Mouse (Mus musculus) embryonic facial prominence, embryonic 14.5 days (tissue): Measurements from ENCODE around the gene Atp5f1. TPM values are rescaled to one million over a fixed set of nuclear protein-coding genes. Genes with fewer than 3 reads are reported as not detected.

ENCODE experiments used
- ATAC-seq: fragments of 200-750 bp; cut with Nextera tagmentation; 2 replicates; pipeline ENCODE4 v1.8.0; 2017; ENCODE audit warnings: low read depth, moderate number of reproducible peaks, moderate TSS enrichment
- DNase-seq: peaks from one replicate; pipeline ENCODE4 v3.0.0-alpha.2; 2015; ENCODE audit warnings: low spot score
- H3K27ac ChIP-seq: fragments of 300-500 bp; sonication (generic); replicated peaks from 2 replicates; pipeline ENCODE4 v1.5.1; 2014; ENCODE audit warnings: low read depth, mild to moderate bottlenecking, low read length, moderate library complexity
- H3K27me3 ChIP-seq: fragments of 300-500 bp; sonication (generic); replicated peaks from 2 replicates; pipeline ENCODE4 v1.6.1; 2014; ENCODE audit warnings: low read length; ENCODE audit not compliant: control insufficient read depth, insufficient read depth
- H3K36me3 ChIP-seq: fragments of 300-500 bp; sonication (generic); 2 replicates; pipeline ENCODE4 v1.6.1; 2014; ENCODE audit warnings: low read length, mixed read lengths; ENCODE audit not compliant: control insufficient read depth, insufficient read depth
- H3K4me1 ChIP-seq: fragments of 300-500 bp; sonication (generic); 2 replicates; pipeline ENCODE4 v1.6.1; 2014; ENCODE audit warnings: antibody characterized with exemption, low read length; ENCODE audit not compliant: control insufficient read depth, insufficient read depth
- H3K4me2 ChIP-seq: fragments of 300-500 bp; sonication (generic); 2 replicates; pipeline ENCODE4 v1.6.1; 2014; ENCODE audit warnings: low read depth, mild to moderate bottlenecking, low read length, moderate library complexity, mixed read lengths
- H3K4me3 ChIP-seq: fragments of 300-500 bp; sonication (generic); 2 replicates; pipeline ENCODE4 v1.5.1; 2014; ENCODE audit warnings: low read depth, mild to moderate bottlenecking, low read length
- H3K9ac ChIP-seq: fragments of 300-500 bp; sonication (generic); 2 replicates; pipeline ENCODE4 v1.6.1; 2014; ENCODE audit warnings: low read depth, mild to moderate bottlenecking, low read length, moderate library complexity, mixed read lengths
- H3K9me3 ChIP-seq: fragments of 300-500 bp; sonication (generic); 2 replicates; pipeline ENCODE4 v1.6.1; 2016; ENCODE audit warnings: low read length; ENCODE audit not compliant: control insufficient read depth
- WGBS: fragments of 180-500 bp; shearing (Covaris S2); extraction: QIAGEN DNeasy Blood & Tissue Kit; methylation state at CpG from one replicate; pipeline ENCODE4 v1.1.7; 2014; 5-methylcytosine and 5-hydroxymethylcytosine counted together
- polyA plus RNA-seq: library from polyadenylated mRNA; unstranded; fragments of >200 nt; fragmentation: Nextera tagmentation; extraction: Ambion mirVana; gene quantifications from 2 replicates; pipeline ENCODE4 v1.2.1, GENCODE M21; 2014

Gene Atp5f1
- polyA plus RNA-seq, 1 experiment from 2014 or later = 483 TPM

DNA sequence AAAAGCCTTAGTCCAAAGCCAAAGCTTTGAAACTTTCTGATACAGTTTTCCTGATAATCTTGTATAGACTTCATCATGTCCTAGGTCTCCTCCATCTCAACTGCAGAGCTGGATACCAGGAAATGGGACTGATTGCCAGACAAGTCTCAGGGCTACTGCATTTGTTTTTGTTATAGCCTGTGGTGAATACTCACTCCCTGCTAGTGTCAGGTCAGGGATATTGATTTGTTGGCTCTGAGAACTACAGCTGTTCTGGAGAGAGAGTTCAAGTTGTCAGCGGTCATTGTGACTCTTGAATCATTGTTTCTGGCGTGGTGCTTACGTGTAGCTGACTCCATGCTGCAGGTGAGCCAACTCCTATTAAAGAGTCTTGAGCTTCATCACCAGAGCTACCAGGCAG is 13.5 kb upstream of the Atp5f1 start, which contains the start of gene Ovgp1:
TSS of gene Ovgp1 (plus strand) at position 301 of the 400 bp plus-strand sequence.
- Histone ChIP-seq H3K9ac (no peak within 1 kb of the TSS), H3K4me3 (no peak within 1 kb of the TSS), H3K9me3 (no peaks in the 10 kb centered on the region), H3K36me3 (peaks cover 26% of the 10 kb centered on the region), H3K27me3 (no peaks in the 10 kb centered on the region), H3K27ac (no peak within 1 kb of the TSS), H3K4me1 (no peaks in the 10 kb centered on the region), H3K4me2 (no peak within 1 kb of the TSS)
- whole genome bisulfite sequencing = 72% methylated on average over 3 of the region's 3 CpGs
- DNase-seq (no peak), ATAC-seq (no peak)

DNA sequence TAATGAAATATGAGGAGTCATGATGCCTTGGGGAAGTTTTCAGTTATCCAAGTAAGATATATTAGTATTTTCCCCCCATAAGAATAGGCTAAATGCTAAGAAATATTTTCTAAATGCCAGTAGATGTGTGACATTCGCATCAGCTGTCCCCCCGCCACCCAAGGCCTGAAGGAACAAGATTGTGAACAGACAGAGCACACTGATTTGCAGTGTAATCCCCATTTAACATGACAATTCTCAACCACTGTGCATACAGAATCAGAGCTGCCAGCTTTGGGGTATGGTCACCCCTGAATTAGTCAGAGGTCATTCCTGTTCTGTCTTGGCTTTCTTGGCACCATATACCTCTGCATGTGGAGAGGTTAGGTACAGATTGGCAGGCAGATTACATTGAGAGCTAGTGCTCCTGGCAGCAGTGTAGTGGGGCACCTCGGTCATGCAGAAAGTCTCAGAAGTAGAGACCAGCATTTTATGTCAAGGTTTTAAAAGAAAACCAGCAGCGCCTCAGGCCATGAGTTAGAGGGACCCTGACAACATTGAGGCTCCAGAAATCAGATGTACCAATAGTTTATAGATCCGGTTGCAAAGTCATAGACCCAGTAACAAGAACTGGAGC is 12.0 kb upstream of the Atp5f1 start:
- Histone ChIP-seq H3K4me1 (no peaks in the 10 kb centered on the region), H3K4me2 (no peak overlapping the region), H3K9ac (no peak overlapping the region), H3K27ac (no peak overlapping the region), H3K9me3 (no peaks in the 10 kb centered on the region), H3K4me3 (no peak overlapping the region), H3K36me3 (peaks cover 41% of the 10 kb centered on the region), H3K27me3 (no peaks in the 10 kb centered on the region)
- 79% methylated on average over 5 of the region's 5 CpGs for WGBS
- DNase-seq (no peak), ATAC-seq (0 out of 2 replicates have a peak, but pooled peaks have one; percentile 26)

DNA sequence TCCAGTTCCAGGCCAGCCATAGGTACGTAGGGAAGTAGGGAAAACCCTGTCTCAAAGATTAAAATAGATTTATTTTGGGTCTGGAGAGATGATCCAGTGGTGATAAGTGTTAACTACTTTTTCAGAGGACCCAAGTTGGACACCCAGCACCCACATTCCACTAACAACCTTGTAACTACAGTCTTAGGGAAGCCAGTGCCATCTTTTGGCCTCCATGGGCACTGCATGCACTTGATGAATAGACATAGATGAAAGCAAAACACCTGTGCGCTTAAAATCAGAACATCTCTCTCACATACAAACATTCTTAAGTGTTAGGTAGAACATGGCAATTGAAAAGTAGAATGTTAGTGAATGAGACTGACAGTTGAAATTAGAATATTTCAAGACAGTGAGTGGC is 801 bp upstream of the Atp5f1 start:
- peak overlapping the region; percentile 88 for H3K4me2 ChIP-seq
- peak overlapping the region; percentile 92; the same call in 1 of the 2 replicates for H3K9ac ChIP-seq
- H3K27me3 ChIP-seq = no peaks in the 10 kb centered on the region
- ATAC-seq (no peak), DNase-seq (no peak)
- H3K27ac ChIP-seq = no peak overlapping the region
- H3K4me3 ChIP-seq = peak overlapping the region; percentile 85; the same call in 1 of the 2 replicates
- 89% methylated on average over 2 of the region's 2 CpGs for WGBS
- peaks cover 16% of the 10 kb centered on the region for H3K4me1 ChIP-seq
- no peaks in the 10 kb centered on the region for H3K9me3 ChIP-seq
- H3K36me3 ChIP-seq = peaks cover 66% of the 10 kb centered on the region

DNA sequence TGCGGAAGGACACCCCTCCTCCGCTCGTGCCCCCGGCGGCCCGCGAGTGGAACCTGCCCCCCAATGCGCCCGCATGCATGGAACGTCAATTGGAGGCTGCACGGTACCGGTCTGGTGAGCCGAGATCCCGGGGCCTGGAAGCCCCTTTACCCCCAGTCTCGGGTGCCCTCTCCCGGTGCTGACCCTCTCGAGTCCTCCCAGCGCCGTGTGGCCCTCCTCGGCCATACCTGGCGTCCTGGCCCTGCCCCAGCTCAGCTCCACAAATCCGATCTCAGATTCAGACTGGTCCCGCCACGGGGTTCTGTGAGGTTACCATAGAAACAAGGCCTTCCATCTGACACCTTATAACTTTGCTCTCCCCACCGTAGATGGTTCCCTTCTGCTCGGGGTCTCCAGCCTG is 314 bp downstream of the Atp5f1 start:
- Histone ChIP-seq H3K36me3 (peaks cover 61% of the 10 kb centered on the region), H3K4me2 (peak overlapping the region; percentile 88), H3K27ac (no peak overlapping the region; the same call in 1 of the 2 replicates), H3K4me1 (peaks cover 16% of the 10 kb centered on the region), H3K4me3 (peak overlapping the region; percentile 85), H3K9me3 (no peaks in the 10 kb centered on the region), H3K27me3 (no peaks in the 10 kb centered on the region), H3K9ac (peak overlapping the region; percentile 92)
- peak; percentile 39 for DNase-seq
- whole genome bisulfite sequencing = 3% methylated on average over 21 of the region's 26 CpGs
- peak; percentile 58 for ATAC-seq

DNA sequence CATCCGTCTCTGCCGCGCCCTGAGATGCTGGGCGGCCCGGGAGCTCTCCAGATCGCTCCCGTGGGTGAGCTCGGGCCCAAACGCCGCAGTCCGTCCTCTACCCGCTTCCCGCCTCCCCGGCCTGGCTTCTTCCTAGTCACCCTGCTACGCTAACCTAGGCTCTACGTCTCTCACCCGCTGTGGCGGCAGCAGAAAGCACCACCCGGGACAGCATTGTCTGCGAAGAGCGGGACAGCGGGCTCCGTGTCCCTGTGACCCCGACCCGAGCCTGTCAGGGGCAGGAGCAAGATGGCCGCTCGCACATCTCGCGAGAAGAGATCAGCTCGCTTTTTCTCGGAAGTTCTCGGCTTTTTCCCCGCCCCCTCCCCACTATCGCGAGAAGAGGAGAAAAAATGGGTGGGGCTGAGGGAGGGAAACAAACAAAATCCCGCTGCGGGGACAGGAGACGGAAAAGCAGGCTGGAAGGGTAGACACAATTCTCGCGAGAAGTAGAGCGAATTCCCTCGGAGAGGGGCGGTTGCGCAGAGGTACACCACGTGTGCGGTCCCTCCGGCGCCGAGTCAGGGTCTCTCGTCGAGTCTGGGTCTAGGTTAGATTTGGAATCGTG is 822 bp downstream of the Atp5f1 start, which contains the start of gene Wdr77:
TSS of gene Wdr77 (plus strand) at position 396 of the 607 bp plus-strand sequence.
- Histone ChIP-seq H3K27ac (peak within 1 kb of the TSS; percentile 84), H3K27me3 (no peaks in the 10 kb centered on the region), H3K36me3 (peaks cover 61% of the 10 kb centered on the region), H3K9me3 (no peaks in the 10 kb centered on the region), H3K4me1 (peaks cover 16% of the 10 kb centered on the region), H3K4me2 (peak within 1 kb of the TSS; percentile 88), H3K4me3 (peak within 1 kb of the TSS; percentile 85), H3K9ac (peak within 1 kb of the TSS; percentile 97)
- 0% methylated on average over 43 of the region's 52 CpGs for WGBS
- DNase-seq (peak; percentile 99), ATAC-seq (peak; percentile 98)

DNA sequence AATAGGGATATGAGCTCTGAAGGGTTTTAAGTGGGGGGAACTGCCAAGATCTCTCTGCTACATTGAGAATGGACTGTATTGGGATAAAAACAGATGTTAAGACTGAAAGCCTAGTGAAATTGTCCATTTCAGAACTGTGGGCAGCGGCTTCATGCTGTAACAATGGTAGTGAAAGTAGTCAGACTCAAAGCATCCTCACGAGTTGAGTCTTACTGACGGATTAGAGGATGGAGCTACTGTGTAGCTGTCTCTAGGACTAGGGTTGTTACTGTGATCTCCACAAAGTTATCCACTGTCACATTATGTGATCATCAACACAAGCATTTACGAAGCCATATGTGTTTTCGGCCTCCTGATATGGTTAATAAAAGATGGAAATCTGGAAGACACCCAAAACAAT is 1.7 kb downstream of the Atp5f1 start:
- peak overlapping the region; percentile 87 for H3K4me2 ChIP-seq
- 42% methylated on average over 5 of the region's 5 CpGs for WGBS
- peaks cover 60% of the 10 kb centered on the region for H3K36me3 ChIP-seq
- no peaks in the 10 kb centered on the region for H3K27me3 ChIP-seq
- peaks cover 16% of the 10 kb centered on the region for H3K4me1 ChIP-seq
- peak overlapping the region; percentile 85 for H3K4me3 ChIP-seq
- H3K9ac ChIP-seq = peak overlapping the region; percentile 97
- DNase-seq = no peak
- H3K27ac ChIP-seq = no peak overlapping the region
- ATAC-seq = no peak
- no peaks in the 10 kb centered on the region for H3K9me3 ChIP-seq

DNA sequence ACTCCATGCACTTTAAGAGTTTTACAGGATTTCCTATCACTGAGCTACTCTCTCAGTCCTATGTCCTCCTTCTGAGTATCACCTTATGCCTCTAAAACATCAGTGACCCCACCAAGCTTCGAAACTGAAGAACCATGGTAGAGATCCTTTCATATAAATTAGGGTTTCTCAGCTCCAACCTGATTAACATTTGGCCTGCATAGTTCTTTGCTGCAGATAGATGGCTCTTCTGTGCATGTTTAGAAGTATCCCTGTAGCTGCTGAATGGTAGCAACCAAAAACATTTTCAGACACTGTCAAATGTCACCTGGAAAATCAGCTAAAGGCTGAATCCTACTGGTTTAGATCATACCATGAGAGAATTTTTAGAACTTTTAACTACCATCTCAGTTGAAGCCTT is 2.7 kb downstream of the Atp5f1 start:
- ATAC-seq (no peak), DNase-seq (no peak)
- no peak overlapping the region for H3K4me2 ChIP-seq
- H3K4me1 ChIP-seq = peaks cover 16% of the 10 kb centered on the region
- no peaks in the 10 kb centered on the region for H3K27me3 ChIP-seq
- WGBS = 94% methylated on average over 1 of the region's 1 CpGs
- no peak overlapping the region for H3K4me3 ChIP-seq
- H3K9ac ChIP-seq = no peak overlapping the region
- H3K36me3 ChIP-seq = peaks cover 60% of the 10 kb centered on the region
- H3K27ac ChIP-seq = no peak overlapping the region
- H3K9me3 ChIP-seq = no peaks in the 10 kb centered on the region

DNA sequence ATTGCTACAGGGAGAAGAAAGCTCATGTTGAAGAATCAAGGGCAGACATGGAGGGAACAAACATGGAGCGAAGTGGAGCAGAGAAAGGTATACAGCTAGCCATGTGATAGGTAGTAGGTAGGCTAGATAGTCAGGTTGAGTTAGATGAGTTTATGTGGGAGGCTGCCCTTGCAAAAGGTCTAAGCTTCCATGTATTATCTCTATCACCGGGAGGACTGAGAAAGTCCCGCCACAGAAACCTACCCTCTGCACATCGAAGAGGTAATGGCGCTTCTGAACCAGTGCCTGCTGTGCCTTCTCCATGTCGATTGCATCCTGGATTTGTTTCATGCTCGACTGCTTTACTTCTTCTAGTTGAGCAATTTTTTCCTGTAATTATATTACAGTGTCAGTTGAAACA is 8.6 kb downstream of the Atp5f1 start:
- WGBS = 91% methylated on average over 7 of the region's 7 CpGs

More for the DNA sequence above, 8.6 kb downstream of the Atp5f1 start:
- DNase-seq (no peak), ATAC-seq (no peak)
- Histone ChIP-seq H3K27ac (no peak overlapping the region), H3K4me3 (no peak overlapping the region), H3K27me3 (no peaks in the 10 kb centered on the region), H3K4me2 (no peak overlapping the region), H3K36me3 (peaks cover 86% of the 10 kb centered on the region), H3K4me1 (no peaks in the 10 kb centered on the region), H3K9me3 (no peaks in the 10 kb centered on the region), H3K9ac (no peak overlapping the region)
